Mouse (Mus musculus): ENCODE measurements around the gene Clptm1l. TPM values are rescaled to one million over a fixed set of nuclear protein-coding genes. Genes with fewer than 3 reads are reported as not detected.

The Clptm1l gene
- polyA plus RNA-seq, 1 experiment from 2014 or later, result 81.1 TPM

GRCm38 (mm10) chr13:73604156-73604957, 551 bp downstream of the Clptm1l start:
- H3K9ac ChIP-seq (ENCODE audit: low read depth, low read length), result peak overlapping the region; percentile 83
- H3K36me3 ChIP-seq (ENCODE audit: control insufficient read depth, insufficient read depth, low read length), result peaks cover 3% of the 10 kb centered on the region; the same call in 1 of the 2 replicates
- peak overlapping the region; percentile 78 for H3K4me3 ChIP-seq (ENCODE audit: low read length)
- WGBS, result 2% methylated on average over 36 of the region's 39 CpGs
- peak overlapping the region; percentile 87 for H3K4me2 ChIP-seq (ENCODE audit: low read depth, low read length)
- no peaks in the 10 kb centered on the region for H3K9me3 ChIP-seq (ENCODE audit: control insufficient read depth, low read length)
- H3K4me1 ChIP-seq (ENCODE audit: control insufficient read depth, insufficient read depth, low read length), result peaks cover 10% of the 10 kb centered on the region
- peak overlapping the region; percentile 49 for H3K27ac ChIP-seq (ENCODE audit: low read length)
- no peaks in the 10 kb centered on the region for H3K27me3 ChIP-seq (replicated peaks; ENCODE audit: control insufficient read depth, insufficient read depth, low read length)
- ATAC-seq, result peak; percentile 85

GRCm38 (mm10) chr13:73618406-73618805, 14.6 kb downstream of the Clptm1l start:
- WGBS, result 90% methylated on average over 5 of the region's 5 CpGs
- H3K4me3 ChIP-seq (ENCODE audit: low read length), result no peak overlapping the region
- no peaks in the 10 kb centered on the region for H3K9me3 ChIP-seq (ENCODE audit: control insufficient read depth, low read length)
- no peaks in the 10 kb centered on the region for H3K27me3 ChIP-seq (replicated peaks; ENCODE audit: control insufficient read depth, insufficient read depth, low read length)
- H3K4me2 ChIP-seq (ENCODE audit: low read depth, low read length), result no peak overlapping the region
- H3K4me1 ChIP-seq (ENCODE audit: control insufficient read depth, insufficient read depth, low read length), result no peaks in the 10 kb centered on the region
- H3K27ac ChIP-seq (ENCODE audit: low read length), result no peak overlapping the region
- H3K9ac ChIP-seq (ENCODE audit: low read depth, low read length), result no peak overlapping the region
- ATAC-seq, result no peak
- peaks cover 20% of the 10 kb centered on the region for H3K36me3 ChIP-seq (ENCODE audit: control insufficient read depth, insufficient read depth, low read length)

- H3K4me1 ChIP-seq (ENCODE audit: control insufficient read depth, insufficient read depth, low read length), result no peaks in the 10 kb centered on the region
- no peak overlapping the region for H3K27ac ChIP-seq (ENCODE audit: low read length)
- no peak overlapping the region for H3K4me3 ChIP-seq (ENCODE audit: low read length)
- H3K36me3 ChIP-seq (ENCODE audit: control insufficient read depth, insufficient read depth, low read length), result peaks cover 18% of the 10 kb centered on the region
- WGBS, result 68% methylated on average over 6 of the region's 6 CpGs
- no peak overlapping the region for H3K9ac ChIP-seq (ENCODE audit: low read depth, low read length)
- no peaks in the 10 kb centered on the region for H3K9me3 ChIP-seq (ENCODE audit: control insufficient read depth, low read length)
- H3K4me2 ChIP-seq (ENCODE audit: low read depth, low read length), result no peak overlapping the region
- ATAC-seq, result no peak
- no peaks in the 10 kb centered on the region for H3K27me3 ChIP-seq (replicated peaks; ENCODE audit: control insufficient read depth, insufficient read depth, low read length)
These were observed 16.8 kb downstream of the Clptm1l start for GRCm38 (mm10) chr13:73620637-73621036.

- Histone ChIP-seq H3K27me3 (replicated peaks; ENCODE audit: control insufficient read depth, insufficient read depth, low read length) (no peaks in the 10 kb centered on the region), H3K9ac (ENCODE audit: low read depth, low read length) (peak overlapping the region; percentile 79), H3K4me2 (ENCODE audit: low read depth, low read length) (peak overlapping the region; percentile 97), H3K9me3 (ENCODE audit: control insufficient read depth, low read length) (no peaks in the 10 kb centered on the region), H3K4me3 (ENCODE audit: low read length) (peak overlapping the region; percentile 65), H3K27ac (ENCODE audit: low read length) (0 out of 2 replicates have a peak overlapping the region, but pooled peaks have one; percentile 70), H3K36me3 (ENCODE audit: control insufficient read depth, insufficient read depth, low read length) (no peaks in the 10 kb centered on the region), H3K4me1 (ENCODE audit: control insufficient read depth, insufficient read depth, low read length) (peaks cover 9% of the 10 kb centered on the region)
- no peak for ATAC-seq
- WGBS, result 42% methylated on average over 6 of the region's 6 CpGs
These were observed 22.6 kb downstream of the Clptm1l start for GRCm38 (mm10) chr13:73626410-73626744.

GRCm38 (mm10) chr13:73626745-73627549, 23.1 kb downstream of the Clptm1l start, which contains the start of gene Tert:
Gene Tert (plus strand): TSS chr13:73626911.
- Histone ChIP-seq H3K9me3 (ENCODE audit: control insufficient read depth, low read length) (no peaks in the 10 kb centered on the region), H3K27ac (ENCODE audit: low read length) (peak within 1 kb of the TSS; percentile 70), H3K4me2 (ENCODE audit: low read depth, low read length) (peak within 1 kb of the TSS; percentile 97), H3K27me3 (replicated peaks; ENCODE audit: control insufficient read depth, insufficient read depth, low read length) (no peaks in the 10 kb centered on the region), H3K4me3 (ENCODE audit: low read length) (peak within 1 kb of the TSS; percentile 65), H3K4me1 (ENCODE audit: control insufficient read depth, insufficient read depth, low read length) (peaks cover 9% of the 10 kb centered on the region), H3K36me3 (ENCODE audit: control insufficient read depth, insufficient read depth, low read length) (no peaks in the 10 kb centered on the region), H3K9ac (ENCODE audit: low read depth, low read length) (peak within 1 kb of the TSS; percentile 79)
- WGBS, result 8% methylated on average over 47 of the region's 47 CpGs
- peak; percentile 91 for ATAC-seq

GRCm38 (mm10) chr13:73628586-73629113, 24.8 kb downstream of the Clptm1l start:
- H3K4me2 ChIP-seq (ENCODE audit: low read depth, low read length), result no peak overlapping the region
- H3K9me3 ChIP-seq (ENCODE audit: control insufficient read depth, low read length), result no peaks in the 10 kb centered on the region
- H3K4me1 ChIP-seq (ENCODE audit: control insufficient read depth, insufficient read depth, low read length), result peaks cover 9% of the 10 kb centered on the region
- H3K36me3 ChIP-seq (ENCODE audit: control insufficient read depth, insufficient read depth, low read length), result no peaks in the 10 kb centered on the region
- no peak overlapping the region for H3K4me3 ChIP-seq (ENCODE audit: low read length)
- no peak overlapping the region for H3K27ac ChIP-seq (ENCODE audit: low read length)
- WGBS, result 88% methylated on average over 11 of the region's 11 CpGs
- no peaks in the 10 kb centered on the region for H3K27me3 ChIP-seq (replicated peaks; ENCODE audit: control insufficient read depth, insufficient read depth, low read length)
- no peak for ATAC-seq
- H3K9ac ChIP-seq (ENCODE audit: low read depth, low read length), result no peak overlapping the region

- Histone ChIP-seq H3K9ac (ENCODE audit: low read depth, low read length) (no peak overlapping the region), H3K36me3 (ENCODE audit: control insufficient read depth, insufficient read depth, low read length) (peaks cover 3% of the 10 kb centered on the region; the same call in 1 of the 2 replicates), H3K4me2 (ENCODE audit: low read depth, low read length) (no peak overlapping the region), H3K4me1 (ENCODE audit: control insufficient read depth, insufficient read depth, low read length) (peaks cover 9% of the 10 kb centered on the region), H3K4me3 (ENCODE audit: low read length) (no peak overlapping the region), H3K27ac (ENCODE audit: low read length) (no peak overlapping the region), H3K9me3 (ENCODE audit: control insufficient read depth, low read length) (no peaks in the 10 kb centered on the region), H3K27me3 (replicated peaks; ENCODE audit: control insufficient read depth, insufficient read depth, low read length) (no peaks in the 10 kb centered on the region)
- ATAC-seq, result no peak
- 94% methylated on average over 3 of the region's 3 CpGs for WGBS
These were observed 28.0 kb downstream of the Clptm1l start for GRCm38 (mm10) chr13:73631837-73632236.

- H3K36me3 ChIP-seq (ENCODE audit: control insufficient read depth, insufficient read depth, low read length), result peaks cover 3% of the 10 kb centered on the region; the same call in 1 of the 2 replicates
- H3K4me1 ChIP-seq (ENCODE audit: control insufficient read depth, insufficient read depth, low read length), result no peaks in the 10 kb centered on the region
- H3K4me3 ChIP-seq (ENCODE audit: low read length), result no peak overlapping the region
- no peak for ATAC-seq
- no peaks in the 10 kb centered on the region for H3K27me3 ChIP-seq (replicated peaks; ENCODE audit: control insufficient read depth, insufficient read depth, low read length)
- WGBS, result 63% methylated on average over 5 of the region's 6 CpGs
- H3K9ac ChIP-seq (ENCODE audit: low read depth, low read length), result no peak overlapping the region
- H3K9me3 ChIP-seq (ENCODE audit: control insufficient read depth, low read length), result no peaks in the 10 kb centered on the region
- no peak overlapping the region for H3K27ac ChIP-seq (ENCODE audit: low read length)
- no peak overlapping the region for H3K4me2 ChIP-seq (ENCODE audit: low read depth, low read length)
These were observed 34.0 kb downstream of the Clptm1l start for GRCm38 (mm10) chr13:73637826-73638225.

GRCm38 (mm10) chr13:73641296-73641695, 37.5 kb downstream of the Clptm1l start:
- H3K4me3 ChIP-seq (ENCODE audit: low read length), result no peak overlapping the region
- 83% methylated on average over 4 of the region's 4 CpGs for WGBS

More at GRCm38 (mm10) chr13:73641296-73641695, 37.5 kb downstream of the Clptm1l start:
- Histone ChIP-seq H3K27me3 (replicated peaks; ENCODE audit: control insufficient read depth, insufficient read depth, low read length) (no peaks in the 10 kb centered on the region), H3K27ac (ENCODE audit: low read length) (no peak overlapping the region), H3K4me2 (ENCODE audit: low read depth, low read length) (no peak overlapping the region), H3K4me1 (ENCODE audit: control insufficient read depth, insufficient read depth, low read length) (no peaks in the 10 kb centered on the region), H3K36me3 (ENCODE audit: control insufficient read depth, insufficient read depth, low read length) (no peaks in the 10 kb centered on the region), H3K9ac (ENCODE audit: low read depth, low read length) (no peak overlapping the region), H3K9me3 (ENCODE audit: control insufficient read depth, low read length) (no peaks in the 10 kb centered on the region)
- ATAC-seq, result no peak
